ENCODE assay signal across 8 mouse cellular contexts in genomic region chr5:31240637-31241521, GRCm38 (mm10). TPM values are rescaled to one million over a fixed set of nuclear protein-coding genes. Genes with fewer than 3 reads are reported as not detected.
A peak's percentile ranks its signal among the peaks of the same experiment; 100 is the strongest.
DNase-seq lines count a peak whose midpoint lies in the region; TF ChIP-seq lines count a peak whose summit lies in the region.

Gene Nrbp1 (plus strand): TSS chr5:31240864.
Gene Gm9970 (minus strand): TSS chr5:31241232.

- peak within 1 kb of the TSS; percentile 90 for H3K27ac ChIP-seq in cortical plate, adult 2 months (ENCODE audit: insufficient read depth, low read length)

- H3K27me3 ChIP-seq in megakaryocyte, embryonic 14.5 days (replicated peaks) = peaks cover 4% of the 10 kb centered on the region

- peak within 1 kb of the TSS; percentile 42 for H3K4me3 ChIP-seq in cortical plate, adult 2 months (ENCODE audit: insufficient read depth, low read length)
- peak within 1 kb of the TSS; percentile 95 for H3K4me3 ChIP-seq in megakaryocyte, embryonic 14.5 days (replicated peaks)

- peaks cover 2% of the 10 kb centered on the region; the same call in 1 of the 2 replicates for H3K4me1 ChIP-seq in cortical plate, adult 2 months (ENCODE audit: control insufficient read depth, insufficient read depth, low read length)
- peaks cover 33% of the 10 kb centered on the region for H3K4me1 ChIP-seq in megakaryocyte, embryonic 14.5 days

- H3K36me3 ChIP-seq in megakaryocyte, embryonic 14.5 days (replicated peaks; ENCODE audit: low read length) = peaks cover 30% of the 10 kb centered on the region

- TF ChIP-seq CTCF in cortical plate, adult 2 months (IDR thresholded peaks at IDR 0.05; ENCODE audit: extremely low read depth, insufficient read depth, low read length) = no peak

- peak; percentile 94 for DNase-seq in adipocyte (ENCODE audit: low spot score)
- DNase-seq in gastrocnemius, adult 8-10 months (ENCODE audit: low spot score in 2 of 2) = peak; percentile 93 to 95
- peak; percentile 97 for DNase-seq in induced T-regulatory cell, adult 2 months (ENCODE audit: low read depth)
- peak; percentile 87 to 93 for DNase-seq in left cerebral cortex, adult 9 months (ENCODE audit: low spot score in 2 of 2)
- peak; percentile 93 to 95 for DNase-seq in right cerebral cortex, adult 2 months (ENCODE audit: low spot score in 2 of 2)
- peak; percentile 76 for DNase-seq in urinary bladder, postnatal 10 days (ENCODE audit: low spot score)

- peaks cover 8% of the 10 kb centered on the region for H3K9me3 ChIP-seq in megakaryocyte, embryonic 14.5 days

- peak; percentile 88 for TF ChIP-seq POLR2A in cortical plate, adult 2 months (IDR thresholded peaks at IDR 0.05; ENCODE audit: extremely low read depth, insufficient read depth, low read length)

RNA-seq across cellular contexts. Expression of gene Nrbp1, which starts in this region (rescaled TPM):
- 105 and 108 TPM in 2 replicates for polyA plus RNA-seq in cortical plate, adult 2 months (2012; rRNA removed)
- total RNA-seq in gastrocnemius, adult 8-10 months (2022) = 10 to 100 TPM; 43.9 to 54.8 (median 51.2) TPM
- 25.6 and 48.2 TPM in 2 replicates for polyA plus RNA-seq in megakaryocyte, embryonic 14.5 days (2012; ENCODE audit: insufficient read depth, low replicate concordance)

RNA-seq across cellular contexts. Expression of gene Gm9970, which starts in this region (rescaled TPM):
- not detected in 2 replicates for polyA plus RNA-seq in cortical plate, adult 2 months (2012; rRNA removed)
- total RNA-seq in gastrocnemius, adult 8-10 months (2022) = not detected
- polyA plus RNA-seq in megakaryocyte, embryonic 14.5 days (2012; ENCODE audit: insufficient read depth, low replicate concordance) = not detected in 2 replicates

Comparison
In these comparisons a context has a peak if more than half of its experiments do, and no peak if none do; other contexts are left out.
1. Peak in every context shown above with its lines: DNase-seq, H3K4me3 ChIP-seq and H3K27ac ChIP-seq.